Mouse (Mus musculus) erythroblast, embryonic 14.5 days (primary cell): ENCODE measurements around the gene Tsga10ip.

Experiments
- GATA1 ChIP-seq: IDR thresholded peaks from 2 replicates; pipeline ENCODE4 v1.6.1; 2012; ENCODE audit warnings: low read length, inconsistent platforms, mixed read lengths
- TAL1 ChIP-seq: IDR thresholded peaks from 3 replicates; pipeline ENCODE4 v1.6.1; 2012; ENCODE audit warnings: low read length, inconsistent platforms, mixed read lengths

DNA sequence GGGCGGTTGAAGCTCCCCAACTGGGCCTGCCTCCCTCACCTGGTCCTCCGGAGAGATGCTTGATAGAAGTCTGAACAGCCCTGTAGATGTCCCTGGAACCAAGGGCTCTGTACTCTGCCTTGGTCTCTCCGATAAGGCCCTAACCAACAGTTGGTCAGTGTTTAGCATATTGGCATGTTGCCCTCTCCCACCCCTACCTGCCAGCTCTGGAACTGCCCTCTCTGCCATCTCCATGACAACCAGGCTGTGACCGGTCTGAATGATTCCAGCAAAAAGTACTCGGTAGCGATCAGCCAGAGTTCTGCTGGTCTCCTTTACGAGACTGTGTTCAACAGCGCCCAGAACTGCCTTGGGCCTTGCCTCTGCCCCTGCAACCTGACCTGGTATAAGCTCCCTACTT lies at the start of gene Tsga10ip:
- TF ChIP-seq GATA1 (no peak), TAL1 (no peak)
